Mouse (Mus musculus): ENCODE results near the gene Hnrnpm. TPM values are rescaled to one million over a fixed set of nuclear protein-coding genes. Genes with fewer than 3 reads are reported as not detected.

Hnrnpm gene
- 100 to 1,000 TPM; 181 to 236 TPM for total RNA-seq (2023)

DNA sequence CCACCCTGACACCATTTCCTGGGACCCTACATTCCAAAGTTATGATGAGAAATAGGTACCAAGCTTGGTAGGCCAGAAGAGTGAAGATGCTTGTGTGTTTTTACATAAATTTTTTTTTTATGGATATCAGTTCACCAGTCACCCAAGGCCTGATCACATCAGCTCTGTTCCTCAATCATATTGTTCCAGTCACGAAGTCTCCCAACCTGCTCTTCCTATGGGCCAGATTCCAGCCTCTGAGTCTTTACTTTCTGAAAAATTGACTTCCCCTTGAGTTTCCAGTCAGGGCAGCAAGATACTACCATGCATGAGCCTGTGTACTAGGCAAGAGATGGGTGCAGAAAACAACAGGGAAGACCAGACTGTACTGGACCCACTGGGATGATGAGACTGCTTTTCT, at the start of gene Hnrnpm:
Gene Hnrnpm, minus strand, starts transcription at position 101 of the 400 bp plus-strand sequence.

DNA sequence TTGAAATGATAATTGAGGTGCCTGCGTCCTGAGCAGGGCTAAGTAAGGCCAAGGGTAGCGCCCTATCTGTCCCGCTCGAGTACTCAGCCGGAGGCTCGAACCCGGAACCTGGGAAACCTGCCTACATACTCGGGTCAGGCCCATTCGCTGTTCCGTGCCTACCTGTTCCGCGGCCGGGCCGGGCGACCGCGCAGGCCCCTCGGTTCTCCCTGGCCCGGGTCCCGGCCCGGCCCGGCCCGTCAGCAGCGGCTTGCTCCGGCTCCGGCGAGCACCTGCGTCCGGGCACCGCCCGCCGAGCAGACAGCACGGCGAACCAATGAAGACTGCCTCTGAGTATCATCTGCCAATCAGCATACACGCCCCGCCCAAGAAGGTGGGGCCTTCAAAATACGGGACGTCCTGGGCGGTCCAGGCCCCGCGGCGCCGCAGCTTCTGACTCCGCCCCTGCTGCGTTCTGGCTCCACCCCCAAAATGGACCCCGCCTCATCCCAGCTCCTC, 31.8 kb upstream of the Hnrnpm start, which contains the start of gene March2:
Gene March2, minus strand, starts transcription at position 287 of the 498 bp plus-strand sequence.

DNA sequence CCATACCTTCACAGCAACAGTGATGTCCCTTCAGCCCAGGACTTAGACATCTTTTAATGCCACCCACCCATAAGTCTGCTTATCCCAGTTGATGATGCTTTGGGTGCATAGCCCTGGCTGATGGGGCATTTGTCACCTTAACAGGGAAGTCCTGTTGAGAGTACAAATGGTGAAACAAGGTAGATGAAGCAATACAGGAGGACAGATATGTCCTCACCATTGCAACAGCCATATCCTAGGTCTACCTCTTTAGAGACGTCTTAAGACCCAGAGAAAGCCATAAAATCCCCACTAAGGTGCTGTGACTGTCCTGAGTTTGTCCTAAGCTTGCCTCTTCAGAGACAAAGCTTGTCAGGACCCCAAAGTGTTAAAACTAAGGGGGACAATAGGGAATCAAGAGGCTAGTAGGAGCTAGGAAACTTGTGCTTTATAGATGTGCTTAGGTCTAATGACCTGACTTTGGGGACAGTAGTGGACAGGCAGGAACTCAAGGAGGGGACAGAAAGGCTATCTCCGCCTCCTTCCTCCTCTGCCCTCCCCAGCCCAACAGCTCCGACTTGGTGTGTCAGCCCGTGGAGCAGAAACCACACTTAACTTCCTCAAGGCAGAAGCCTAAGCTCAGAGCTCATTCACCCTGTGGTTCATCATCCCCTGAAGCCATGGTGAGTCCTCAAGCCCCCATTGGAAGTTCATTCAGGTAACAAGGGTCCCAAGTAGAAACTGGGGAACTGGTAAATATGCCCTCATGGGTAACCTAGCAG, 49.0 kb downstream of the Hnrnpm start, which contains the start of gene Pram1:
Gene Pram1, plus strand, starts transcription at position 541 of the 761 bp plus-strand sequence.

DNA sequence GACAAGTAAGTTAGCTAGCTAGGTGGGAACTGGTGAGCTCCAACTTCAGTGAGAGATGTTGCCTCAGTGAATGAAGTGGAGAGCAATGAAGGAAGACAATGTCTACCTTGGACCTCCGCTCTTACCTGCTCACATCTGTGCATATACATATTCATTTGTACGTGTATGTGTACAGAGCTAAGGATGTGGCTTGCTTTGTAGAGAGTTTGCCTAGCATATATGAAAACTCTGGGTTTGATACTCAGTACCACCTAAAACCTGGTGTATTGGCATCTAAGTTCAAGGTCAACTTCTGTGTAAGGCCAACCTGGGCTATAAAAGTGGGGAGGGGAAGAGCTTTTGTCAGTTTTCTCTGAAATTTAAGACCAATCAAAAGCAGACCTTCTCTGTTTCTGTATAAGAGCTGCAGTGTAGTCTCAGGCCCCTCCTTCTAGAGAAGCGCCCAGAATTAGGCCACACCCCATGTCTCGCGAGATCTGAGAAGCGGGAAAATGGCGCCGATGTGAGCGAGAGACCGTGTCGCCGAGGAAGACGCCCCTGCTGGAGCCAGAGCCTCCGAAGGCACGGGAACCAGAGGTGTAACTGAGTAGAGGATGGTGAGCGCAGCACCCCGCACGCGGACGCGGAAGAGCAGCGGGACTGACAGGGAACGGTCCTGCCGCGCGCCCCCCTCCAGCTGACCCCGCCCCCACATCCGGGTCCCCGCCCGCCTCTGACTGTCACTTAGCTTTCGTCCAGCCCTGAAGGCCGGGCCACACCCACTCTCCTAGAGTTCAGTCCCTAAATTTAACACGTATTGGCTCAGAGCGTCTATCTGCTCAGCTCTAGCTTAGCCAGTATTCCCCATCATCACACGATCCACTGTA, 57.8 kb downstream of the Hnrnpm start, which contains the start of gene Zfp414:
Gene Zfp414, plus strand, starts transcription at position 470 of the 866 bp plus-strand sequence.

Other genes with a start within 250 kb of the Hnrnpm start
- gene Adamts10, start 162.7 kb downstream of the Hnrnpm start, total RNA-seq (2023), result 10 to 100 TPM; 42.9 to 43.2 TPM
- gene Myo1f, start 131.2 kb downstream of the Hnrnpm start, total RNA-seq (2023), result 100 to 1,000 TPM; 517 to 547 TPM
- 10 to 100 TPM; 64.8 to 66.7 TPM for gene Zfp414, start 57.8 kb downstream of the Hnrnpm start, total RNA-seq (2023)
- gene Pram1, start 48.8 kb downstream of the Hnrnpm start, total RNA-seq (2023), result 100 to 1,000 TPM; 361 to 386 TPM
- 10 to 100 TPM; 58.9 to 59.2 TPM for gene March2, start 31.8 kb upstream of the Hnrnpm start, total RNA-seq (2023)
- 100 to 1,000 TPM; 174 to 180 TPM for gene Rab11b, start 73.7 kb upstream of the Hnrnpm start, total RNA-seq (2023)
- gene Angptl4, start 95.0 kb upstream of the Hnrnpm start, total RNA-seq (2023), result 1 to 10 TPM; 1.1 to 1.2 TPM
- 1 to 10 TPM; 4.7 to 7.4 TPM for gene Kank3, start 123.7 kb upstream of the Hnrnpm start, total RNA-seq (2023)
- 1,000 to 10,000 TPM; 1,073 to 1,248 TPM for gene Rps28, start 137.7 kb upstream of the Hnrnpm start, total RNA-seq (2023)
- gene Ndufa7, start 137.7 kb upstream of the Hnrnpm start, total RNA-seq (2023), result 100 to 1,000 TPM; 110 to 135 TPM
- 1 to 10 TPM; 1.1 to 1.5 TPM for gene Cd320, start 156.2 kb upstream of the Hnrnpm start, total RNA-seq (2023)
- not detected for gene Gm7029, start 187.0 kb upstream of the Hnrnpm start, total RNA-seq (2023)
- gene Kifc1, start 203.8 kb upstream of the Hnrnpm start, total RNA-seq (2023), result 10 to 100 TPM; 45.6 to 48.3 TPM
- gene Platr17, start 218.3 kb upstream of the Hnrnpm start, total RNA-seq (2023), result under 1 TPM in 1 of 2 experiments, not detected in 1; 0.66 TPM
- gene Daxx, start 222.6 kb upstream of the Hnrnpm start, total RNA-seq (2023), result 10 to 100 TPM; 42.9 to 43.9 TPM
- 100 to 1,000 TPM; 238 to 240 TPM for gene Tapbp, start 229.0 kb upstream of the Hnrnpm start, total RNA-seq (2023)
- gene Zbtb22, start 229.0 kb upstream of the Hnrnpm start, total RNA-seq (2023), result 10 to 100 TPM; 32.0 to 36.2 TPM
- 100 to 1,000 TPM; 208 to 226 TPM for gene Rgl2, start 242.7 kb upstream of the Hnrnpm start, total RNA-seq (2023)

All from neutrophil, adult 59 days (primary cell).